Mouse (Mus musculus): ENCODE results near the gene Tcea2.
A peak's percentile ranks its signal among the peaks of the same experiment; 100 is the strongest.

Gene Tcea2

GRCm38 (mm10) chr2:181713749-181714148 is 33.6 kb downstream of the Tcea2 start:
- DNase-seq (ENCODE audit: low read depth, low spot score): no peak

- no peak for DNase-seq (ENCODE audit: low read depth, low spot score)
Observed at GRCm38 (mm10) chr2:181714903-181715326, 34.8 kb downstream of the Tcea2 start, which contains the start of gene Oprl1. Gene Oprl1 (plus strand): TSS chr2:181715016.

DNA sequence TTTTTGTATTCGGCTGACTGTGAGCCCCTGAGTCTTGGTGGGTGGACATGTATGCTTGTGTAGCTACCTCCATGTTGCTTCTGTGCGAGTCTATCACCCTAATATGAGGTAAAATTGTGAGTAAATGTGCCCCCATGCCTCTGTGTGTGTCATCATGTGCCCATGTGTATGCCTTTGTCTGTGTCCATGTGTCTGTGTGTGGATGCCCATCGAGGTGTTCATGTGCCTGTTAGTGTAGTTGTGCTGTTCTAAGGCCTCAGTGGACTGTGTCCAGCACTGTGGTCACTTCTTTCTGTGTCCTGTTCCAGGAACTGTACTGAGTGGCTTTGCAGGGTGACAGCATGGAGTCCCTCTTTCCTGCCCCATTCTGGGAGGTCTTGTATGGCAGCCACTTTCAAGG is 35.3 kb downstream of the Tcea2 start:
- no peak for DNase-seq (ENCODE audit: low read depth, low spot score)

- DNase-seq (ENCODE audit: low read depth, low spot score): no peak
Observed at GRCm38 (mm10) chr2:181716991-181717390, 36.9 kb downstream of the Tcea2 start.

GRCm38 (mm10) chr2:181720061-181720460 is 40.0 kb downstream of the Tcea2 start:
- DNase-seq (ENCODE audit: low read depth, low spot score): no peak

DNA sequence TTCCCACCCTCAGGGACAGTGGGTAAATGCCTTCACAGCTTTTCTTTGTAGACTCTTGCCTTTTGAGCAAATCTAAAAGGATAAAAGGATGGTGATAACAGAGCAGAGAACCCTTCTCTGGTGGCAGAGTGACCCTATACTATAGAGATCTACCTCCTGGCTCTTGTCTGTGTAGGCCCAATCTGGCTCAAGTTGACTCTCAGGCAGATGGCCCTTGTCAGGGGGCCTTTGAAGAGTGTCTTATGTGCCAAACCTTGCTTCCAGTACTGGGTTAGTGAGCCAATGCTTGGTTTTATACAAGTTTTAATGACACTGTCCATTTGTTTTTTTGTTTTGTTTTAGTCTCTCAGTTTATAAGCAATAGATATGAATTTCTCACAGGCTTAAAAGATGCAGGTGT is 41.1 kb downstream of the Tcea2 start:
- DNase-seq (ENCODE audit: low read depth, low spot score): no peak

DNA sequence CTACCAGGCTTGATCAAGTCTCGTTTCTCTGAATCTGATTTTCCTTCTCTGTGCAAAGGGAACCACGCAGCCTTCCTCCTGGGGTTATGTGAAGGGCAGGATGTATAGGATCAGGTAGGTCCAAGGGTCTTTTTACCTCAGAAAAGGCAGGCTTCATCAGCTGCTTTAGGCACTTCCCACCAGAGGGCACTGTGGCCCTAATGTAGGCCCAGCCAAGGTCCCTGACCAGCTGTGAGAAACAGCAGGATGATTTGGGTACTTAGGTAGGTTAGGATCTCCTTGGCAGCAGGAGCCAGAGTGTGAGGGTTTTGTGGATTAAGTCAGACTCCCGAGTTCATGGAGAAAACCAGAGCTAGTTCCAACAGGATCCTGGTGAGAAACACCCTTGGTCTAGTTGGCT is 42.1 kb downstream of the Tcea2 start:
- peak; percentile 49 for DNase-seq (ENCODE audit: low read depth, low spot score)

GRCm38 (mm10) chr2:181727659-181728262 is 47.7 kb downstream of the Tcea2 start:
- DNase-seq (ENCODE audit: low read depth, low spot score): no peak

GRCm38 (mm10) chr2:181730051-181730450 is 49.9 kb downstream of the Tcea2 start:
- no peak for DNase-seq (ENCODE audit: low read depth, low spot score)

Data from forelimb bud, embryonic 11.5 days (tissue).